Mouse (Mus musculus): Measurements from ENCODE around the gene Zc3h10. TPM values are rescaled to one million over a fixed set of nuclear protein-coding genes. Genes with fewer than 3 reads are reported as not detected.
"Not testable (repeated sequence)": the region's sequence is repeated elsewhere in the genome, so short reads cannot be mapped to it uniquely, and the experiment has no call there.

Gene Zc3h10
- polyA plus RNA-seq, 1 experiment from 2014 or later = 12.4 TPM

DNA sequence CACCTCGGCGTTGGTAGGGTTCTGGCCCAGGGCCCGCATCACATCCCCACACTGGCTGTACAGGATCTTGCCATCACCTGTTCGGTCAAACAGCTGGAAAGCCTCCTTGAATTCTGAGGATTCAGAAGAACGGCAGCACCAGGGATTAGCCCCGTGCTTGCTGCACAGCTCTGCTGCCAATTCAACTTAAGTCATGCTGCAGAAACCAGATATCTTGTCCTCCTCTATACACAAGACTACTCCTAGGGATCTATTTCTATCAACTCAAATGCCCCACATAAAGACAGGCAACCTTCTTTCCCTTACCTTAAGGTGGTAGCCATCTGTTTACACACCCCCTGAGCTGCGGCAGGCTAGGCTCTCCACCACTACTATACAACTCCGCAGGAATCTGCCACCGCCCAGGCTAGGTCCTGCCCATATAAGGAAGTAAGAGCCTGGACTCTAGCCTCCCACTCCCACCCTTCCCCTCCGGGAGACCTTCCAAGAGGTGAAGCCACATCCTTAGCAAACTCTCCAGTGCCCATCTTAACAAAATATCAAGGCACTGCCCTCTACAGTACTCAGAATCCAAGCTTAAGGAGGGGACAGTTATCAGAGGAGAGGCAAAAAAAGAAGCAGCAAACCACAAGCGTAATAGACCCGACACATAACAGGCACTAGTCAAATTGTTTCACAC lies 54.8 kb downstream of the Zc3h10 start:
- ATAC-seq (ENCODE audit: insufficient read depth, low FRiP score, low read depth) = peak; percentile 68
- H3K27ac ChIP-seq = peak overlapping the region; percentile 99
- peaks cover 44% of the 10 kb centered on the region for H3K4me1 ChIP-seq
- H3K9me3 ChIP-seq = no peaks in the 10 kb centered on the region
- H3K27me3 ChIP-seq (replicated peaks) = no peaks in the 10 kb centered on the region
- H3K9ac ChIP-seq = peak overlapping the region; percentile 87
- H3K36me3 ChIP-seq = peaks cover 36% of the 10 kb centered on the region
- peak overlapping the region; percentile 84 for H3K4me2 ChIP-seq
- 15% methylated on average over 12 of the region's 12 CpGs for WGBS
- H3K4me3 ChIP-seq (replicated peaks) = peak overlapping the region; percentile 89

DNA sequence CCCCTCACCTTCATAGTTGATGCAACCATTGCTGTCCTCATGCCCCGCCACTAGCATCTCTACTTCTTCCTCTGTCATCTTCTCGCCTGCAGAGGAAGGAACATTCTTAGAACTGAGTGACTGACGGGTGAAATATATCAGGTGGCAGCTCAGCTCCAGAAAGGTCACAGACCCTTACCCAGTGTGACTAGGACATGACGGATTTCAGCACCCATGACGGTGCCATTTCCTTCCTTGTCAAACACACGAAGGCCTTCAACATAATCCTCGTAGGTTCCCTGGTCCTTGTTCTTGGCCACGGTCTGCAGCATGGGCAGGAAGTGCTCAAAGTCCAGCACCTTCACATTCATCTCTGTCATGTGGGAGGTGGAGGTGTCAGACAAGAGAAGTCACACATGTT lies 55.5 kb downstream of the Zc3h10 start:
- Histone ChIP-seq H3K36me3 (peaks cover 44% of the 10 kb centered on the region), H3K4me2 (peak overlapping the region; percentile 84), H3K4me3 (replicated peaks) (peak overlapping the region; percentile 89), H3K27ac (peak overlapping the region; percentile 99), H3K9ac (peak overlapping the region; percentile 87; the same call in 1 of the 2 replicates), H3K4me1 (peaks cover 40% of the 10 kb centered on the region)
- H3K27me3 ChIP-seq (replicated peaks); H3K9me3 ChIP-seq; ATAC-seq (ENCODE audit: insufficient read depth, low FRiP score, low read depth): not testable (repeated sequence)
- WGBS = 28% methylated on average over 8 of the region's 8 CpGs

Small RNA genes lying within 50 kb of the gene (microRNA-seq; reads per million reads assigned to microRNA genes)
- gene Gm47275 = not detected
- gene Mir6916 = not detected
- 0.58 reads per million for gene Mir6917

Other genes with a start within 250 kb of the Zc3h10 start
- 0.40 and 0.46 TPM in 2 replicates for gene Il23a, start 249.0 kb downstream of the Zc3h10 start, polyA plus RNA-seq (2015; fragmentation: Nextera tagmentation; extraction: Ambion mirVana)
- 27.1 and 31.2 TPM in 2 replicates for gene Pan2, start 244.4 kb downstream of the Zc3h10 start, polyA plus RNA-seq (2015; fragmentation: Nextera tagmentation; extraction: Ambion mirVana)
- gene Cnpy2, start 225.3 kb downstream of the Zc3h10 start, polyA plus RNA-seq (2015; fragmentation: Nextera tagmentation; extraction: Ambion mirVana) = 331 and 344 TPM in 2 replicates
- gene Cs, start 210.0 kb downstream of the Zc3h10 start, polyA plus RNA-seq (2015; fragmentation: Nextera tagmentation; extraction: Ambion mirVana) = 192 and 212 TPM in 2 replicates
- 14.0 and 14.5 TPM in 2 replicates for gene Coq10a, start 178.8 kb downstream of the Zc3h10 start, polyA plus RNA-seq (2015; fragmentation: Nextera tagmentation; extraction: Ambion mirVana)
- gene Ankrd52, start 170.7 kb downstream of the Zc3h10 start, polyA plus RNA-seq (2015; fragmentation: Nextera tagmentation; extraction: Ambion mirVana) = 12.8 and 15.8 TPM in 2 replicates
- gene Slc39a5, start 146.5 kb downstream of the Zc3h10 start, polyA plus RNA-seq (2015; fragmentation: Nextera tagmentation; extraction: Ambion mirVana) = 34.5 and 39.4 TPM in 2 replicates
- 66.3 and 81.0 TPM in 2 replicates for gene Nabp2, start 136.3 kb downstream of the Zc3h10 start, polyA plus RNA-seq (2015; fragmentation: Nextera tagmentation; extraction: Ambion mirVana)
- gene Rnf41, start 136.1 kb downstream of the Zc3h10 start, polyA plus RNA-seq (2015; fragmentation: Nextera tagmentation; extraction: Ambion mirVana) = 33.2 and 35.4 TPM in 2 replicates
- 63.1 and 70.0 TPM in 2 replicates for gene Smarcc2, start 88.5 kb downstream of the Zc3h10 start, polyA plus RNA-seq (2015; fragmentation: Nextera tagmentation; extraction: Ambion mirVana)
- gene Myl6, start 53.6 kb downstream of the Zc3h10 start, polyA plus RNA-seq (2015; fragmentation: Nextera tagmentation; extraction: Ambion mirVana) = 1,838 and 1,873 TPM in 2 replicates
- gene Myl6b, start 49.1 kb downstream of the Zc3h10 start, polyA plus RNA-seq (2015; fragmentation: Nextera tagmentation; extraction: Ambion mirVana) = 3.0 and 3.4 TPM in 2 replicates
- gene Esyt1, start 21.9 kb downstream of the Zc3h10 start, polyA plus RNA-seq (2015; fragmentation: Nextera tagmentation; extraction: Ambion mirVana) = 28.8 and 32.1 TPM in 2 replicates
- gene Rpl41, start 1.5 kb upstream of the Zc3h10 start, polyA plus RNA-seq (2015; fragmentation: Nextera tagmentation; extraction: Ambion mirVana) = 3,689 and 3,942 TPM in 2 replicates
- 213 and 215 TPM in 2 replicates for gene Pa2g4, start 18.2 kb upstream of the Zc3h10 start, polyA plus RNA-seq (2015; fragmentation: Nextera tagmentation; extraction: Ambion mirVana)
- gene Erbb3, start 41.9 kb upstream of the Zc3h10 start, polyA plus RNA-seq (2015; fragmentation: Nextera tagmentation; extraction: Ambion mirVana) = 24.0 and 27.6 TPM in 2 replicates
- gene Rps26, start 79.0 kb upstream of the Zc3h10 start, polyA plus RNA-seq (2015; fragmentation: Nextera tagmentation; extraction: Ambion mirVana) = 674 and 714 TPM in 2 replicates
- gene Ikzf4, start 98.2 kb upstream of the Zc3h10 start, polyA plus RNA-seq (2015; fragmentation: Nextera tagmentation; extraction: Ambion mirVana) = 2.2 and 2.7 TPM in 2 replicates
- gene Suox, start 126.3 kb upstream of the Zc3h10 start, polyA plus RNA-seq (2015; fragmentation: Nextera tagmentation; extraction: Ambion mirVana) = 14.4 and 16.2 TPM in 2 replicates
- 68.9 and 75.1 TPM in 2 replicates for gene Rab5b, start 148.5 kb upstream of the Zc3h10 start, polyA plus RNA-seq (2015; fragmentation: Nextera tagmentation; extraction: Ambion mirVana)
- 1.3 and 1.9 TPM in 2 replicates for gene Pmel, start 156.4 kb upstream of the Zc3h10 start, polyA plus RNA-seq (2015; fragmentation: Nextera tagmentation; extraction: Ambion mirVana)
- 79.8 and 89.1 TPM in 2 replicates for gene Cdk2, start 157.3 kb upstream of the Zc3h10 start, polyA plus RNA-seq (2015; fragmentation: Nextera tagmentation; extraction: Ambion mirVana)
- gene Dgka, start 197.1 kb upstream of the Zc3h10 start, polyA plus RNA-seq (2015; fragmentation: Nextera tagmentation; extraction: Ambion mirVana) = 15.9 and 18.0 TPM in 2 replicates
- gene Pym1, start 200.1 kb upstream of the Zc3h10 start, polyA plus RNA-seq (2015; fragmentation: Nextera tagmentation; extraction: Ambion mirVana) = 36.1 TPM in 2 replicates
- gene Mmp19, start 243.1 kb upstream of the Zc3h10 start, polyA plus RNA-seq (2015; fragmentation: Nextera tagmentation; extraction: Ambion mirVana) = 1.2 and 2.0 TPM in 2 replicates